ENCODE assay signal across 25 mouse cellular contexts in the genomic region with DNA sequence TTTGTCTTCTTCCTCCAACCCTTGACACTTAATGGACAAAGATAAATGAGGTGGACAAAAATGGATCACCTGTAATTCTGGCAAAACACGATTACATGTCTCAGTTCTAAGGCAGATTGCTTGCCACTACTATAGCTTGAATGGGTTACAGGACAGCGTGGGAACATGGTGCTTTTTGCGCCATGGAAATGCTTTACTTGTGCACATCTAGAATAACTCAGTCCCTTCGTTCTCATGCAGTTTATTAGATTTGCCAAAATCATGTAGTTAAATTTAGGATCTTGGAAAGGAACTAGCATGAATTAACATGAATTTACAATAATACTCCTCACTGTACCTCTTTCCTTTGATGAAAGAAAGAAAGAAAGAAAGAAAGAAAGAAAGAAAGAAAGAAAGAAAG.
DNase-seq lines count a peak whose midpoint lies in the region; ATAC-seq and TF ChIP-seq lines count a peak whose summit lies in the region.
"Had no signal": no experiment of that assay in that cellular context is flagged by ENCODE, and none has a peak within 500 bp of the region (broad histone marks: within the 10 kb centered on the region; RNA-seq: fewer than 3 reads in every experiment).

No protein-coding gene starts in this region.

- no peaks in the 10 kb centered on the region for H3K4me1 ChIP-seq in forebrain, postnatal 0 days (ENCODE audit: insufficient read depth)
- no peaks in the 10 kb centered on the region for H3K4me1 ChIP-seq in forebrain, embryonic 14.5 days (ENCODE audit: control insufficient read depth, insufficient read depth, low read length)

- H3K27me3 ChIP-seq in forebrain, postnatal 0 days (ENCODE audit: insufficient read depth, low read length) = no peaks in the 10 kb centered on the region
- no peaks in the 10 kb centered on the region for H3K27me3 ChIP-seq in forebrain, embryonic 14.5 days (replicated peaks; ENCODE audit: control insufficient read depth, insufficient read depth, low read length)
- H3K27me3 ChIP-seq: CH12.LX, Patski had no signal

- no peak overlapping the region for H3K9ac ChIP-seq in forebrain, postnatal 0 days
- H3K9ac ChIP-seq in forebrain, embryonic 14.5 days (ENCODE audit: low read length) = no peak overlapping the region

- peak; percentile 6 for DNase-seq in forebrain, postnatal 0 days
- no peak for DNase-seq in forebrain, embryonic 14.5 days (ENCODE audit: low spot score)
- no peak for DNase-seq in frontal cortex, postnatal 10 days (ENCODE audit: low spot score in 2 of 2)
- peak; percentile 5 for DNase-seq in brain, adult 2 months (ENCODE audit: low read depth, low spot score)
- DNase-seq in brain, embryonic 18.5 days (ENCODE audit: low read depth, low spot score) = peak; percentile 4
- no peak for DNase-seq in T-cell, adult 2 months (ENCODE audit: low spot score)
- no peak for DNase-seq in heart, adult 18-20 months
- DNase-seq: adrenal gland, adult 2 months; adrenal gland, adult 8-10 months; adrenal gland, postnatal 10 days; adrenal gland, postnatal 14 days; adrenal gland, postnatal 25 days; adrenal gland, postnatal 36 days; B cell, adult 2 months; cerebellum, adult 11 months; cerebellum, adult 11-12 months; cerebellum, adult 18-20 months; cerebellum, adult 2 months; cerebellum, adult 8-10 months had no signal

- no peak overlapping the region for H3K27ac ChIP-seq in forebrain, postnatal 0 days (ENCODE audit: low read depth, low read length)
- H3K27ac ChIP-seq in forebrain, embryonic 14.5 days (ENCODE audit: low read depth, low read length) = no peak overlapping the region

- peak; percentile 75 for ATAC-seq in forebrain, postnatal 0 days
- no peak for ATAC-seq in forebrain, embryonic 14.5 days
- peak; percentile 55; the same call in 1 of the 2 replicates for ATAC-seq in frontal cortex, adult (ENCODE audit: low TSS enrichment)
- ATAC-seq: activated CD4-positive, CD25-positive, alpha-beta regulatory T cell, adult 4 months; CD4-positive, CD25-positive, alpha-beta regulatory T cell, adult 4 months; Patski had no signal

- H3K4me2 ChIP-seq in forebrain, postnatal 0 days (ENCODE audit: low read depth) = no peak overlapping the region
- H3K4me2 ChIP-seq in forebrain, embryonic 14.5 days (ENCODE audit: low read length) = no peak overlapping the region

- WGBS in forebrain, postnatal 0 days = 68% methylated on average over 4 of the region's 4 CpGs
- WGBS in forebrain, embryonic 14.5 days = 90% methylated on average over 4 of the region's 4 CpGs

- no peak overlapping the region for H3K4me3 ChIP-seq in forebrain, postnatal 0 days (ENCODE audit: low read depth, low read length)
- H3K4me3 ChIP-seq in forebrain, embryonic 14.5 days (ENCODE audit: low read depth, low read length) = no peak overlapping the region

- TF ChIP-seq CTCF in forebrain, postnatal 0 days (IDR thresholded peaks at IDR 0.05; ENCODE audit: low read depth) = no peak

- H3K9me3 ChIP-seq in forebrain, postnatal 0 days (ENCODE audit: low read length) = no peaks in the 10 kb centered on the region
- no peaks in the 10 kb centered on the region for H3K9me3 ChIP-seq in forebrain, embryonic 14.5 days (replicated peaks; ENCODE audit: control insufficient read depth, low read length)
- H3K9me3 ChIP-seq: G1E had no signal

- no peaks in the 10 kb centered on the region for H3K36me3 ChIP-seq in forebrain, postnatal 0 days (ENCODE audit: insufficient read depth)
- H3K36me3 ChIP-seq in forebrain, embryonic 14.5 days (ENCODE audit: control insufficient read depth, insufficient read depth, low read length) = no peaks in the 10 kb centered on the region
- H3K36me3 ChIP-seq: G1E had no signal

Comparison
In these comparisons a context has a peak if more than half of its experiments do, and no peak if none do; other contexts are left out.
1. DNase-seq: peak in forebrain, postnatal 0 days (single experiment), brain, adult 2 months (single experiment) and brain, embryonic 18.5 days (single experiment); none in forebrain, embryonic 14.5 days (single experiment), frontal cortex, postnatal 10 days (0 of 2), T-cell, adult 2 months (single experiment) and heart, adult 18-20 months (0 of 2).